ENCODE assay signal across 15 mouse cellular contexts in genomic region chr11:103716971-103717370, GRCm38 (mm10). TPM values are rescaled to one million over a fixed set of nuclear protein-coding genes. Genes with fewer than 3 reads are reported as not detected.
"Had no signal": no experiment of that assay in that cellular context is flagged by ENCODE, and none has a peak within 500 bp of the region (broad histone marks: within the 10 kb centered on the region; RNA-seq: fewer than 3 reads in every experiment).

No protein-coding gene starts in this region.

- H3K27ac ChIP-seq: limb, embryonic 12.5 days; liver, embryonic 13.5 days; lung, embryonic 15.5 days; neural tube, embryonic 13.5 days had no signal

- H3K36me3 ChIP-seq: limb, embryonic 12.5 days; liver, embryonic 13.5 days; lung, embryonic 15.5 days; neural tube, embryonic 13.5 days had no signal

- H3K4me1 ChIP-seq: liver, embryonic 13.5 days had no signal

- DNase-seq: kidney, adult 8-10 months; kidney, postnatal 25 days; layer of hippocampus, adult 9-11 months; layer of hippocampus, postnatal 36 days; liver; liver, embryonic 13.5 days; liver, postnatal 0 days; right cerebral cortex, adult 18-20 months; right cerebral cortex, postnatal 25 days had no signal

- H3K27me3 ChIP-seq: liver, embryonic 13.5 days; lung, embryonic 15.5 days; neural tube, embryonic 13.5 days had no signal

- H3K9me3 ChIP-seq: liver, embryonic 13.5 days; lung, embryonic 15.5 days; neural tube, embryonic 13.5 days had no signal

- H3K4me2 ChIP-seq: limb, embryonic 12.5 days; liver, embryonic 13.5 days; lung, embryonic 15.5 days; neural tube, embryonic 13.5 days had no signal

- ATAC-seq: intestine, embryonic 16.5 days; liver, postnatal 0 days had no signal

- H3K9ac ChIP-seq: limb, embryonic 12.5 days; liver, embryonic 13.5 days; liver, postnatal 0 days; lung, embryonic 15.5 days; neural tube, embryonic 13.5 days had no signal

- H3K4me3 ChIP-seq: limb, embryonic 12.5 days; liver, embryonic 13.5 days; lung, embryonic 15.5 days; neural tube, embryonic 13.5 days had no signal

RNA-seq across cellular contexts. Expression of gene Wnt9b, which starts 32.6 kb away (rescaled TPM):
- total RNA-seq: megakaryocyte-erythroid progenitor cell, adult 5-6 weeks had no signal
- polyA plus RNA-seq: neural tube, embryonic 13.5 days had no signal

RNA-seq across cellular contexts. Expression of gene Wnt3, which starts 57.0 kb away (rescaled TPM):
- total RNA-seq: megakaryocyte-erythroid progenitor cell, adult 5-6 weeks had no signal
- polyA plus RNA-seq: kidney, embryonic 16.5 days; liver, postnatal 0 days had no signal
